Mouse (Mus musculus): ENCODE results near the gene Olfr94. TPM values are rescaled to one million over a fixed set of nuclear protein-coding genes. Genes with fewer than 3 reads are reported as not detected.
"Not testable (repeated sequence)": the region's sequence is repeated elsewhere in the genome, so short reads cannot be mapped to it uniquely, and the experiment has no call there.

Gene Olfr94
- not detected for total RNA-seq (2021)
- long read RNA-seq, experiment 1: 0 reads
- long read RNA-seq, experiment 2: 0 reads

DNA sequence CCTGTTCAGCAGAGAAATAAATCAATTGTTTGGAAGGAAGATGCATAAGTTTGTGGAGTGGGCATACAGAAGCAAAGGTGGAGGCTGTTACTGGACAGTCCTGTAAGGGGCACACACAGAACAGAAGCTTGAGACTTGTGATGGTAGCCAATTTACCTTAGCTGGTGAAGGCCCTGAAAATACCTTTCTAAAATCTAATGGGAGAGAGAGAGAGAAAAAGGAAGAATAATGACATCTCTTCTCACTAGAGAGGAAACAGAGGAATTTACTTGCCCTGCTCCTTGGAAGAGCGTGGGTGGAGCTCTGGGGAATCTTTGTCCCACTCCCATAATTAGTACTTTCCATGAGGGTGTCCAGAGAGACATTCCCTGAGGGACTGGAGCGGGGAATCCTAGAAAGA is at the start of gene Olfr94:
Olfr94 (minus strand) TSS at position 101 of the 400 bp plus-strand sequence.
- DNase-seq (ENCODE audit: low spot score in 2 of 2): no peak

DNA sequence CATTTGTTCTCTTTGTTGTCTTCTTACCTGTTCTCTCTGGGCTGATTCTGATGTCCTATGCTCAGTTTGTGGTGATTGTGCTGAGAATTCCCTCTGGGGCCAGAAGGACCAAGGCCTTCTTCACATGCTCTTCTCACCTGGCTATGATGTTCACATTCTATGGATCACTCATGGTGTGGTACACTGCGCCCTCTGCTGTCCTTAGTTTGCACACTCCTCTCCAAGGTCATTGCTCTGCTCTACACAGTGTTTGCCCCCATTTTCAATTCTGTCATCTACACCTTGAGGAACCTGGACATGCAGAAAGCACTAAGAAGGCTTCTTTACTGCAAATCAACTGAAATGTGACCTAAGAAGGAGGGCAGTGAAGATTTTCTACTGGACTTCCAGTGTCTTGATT is 49.8 kb upstream of the Olfr94 start:
- peak in 1 of 2 experiments; percentile 14 for DNase-seq (ENCODE audit: low spot score in 2 of 2)

DNA sequence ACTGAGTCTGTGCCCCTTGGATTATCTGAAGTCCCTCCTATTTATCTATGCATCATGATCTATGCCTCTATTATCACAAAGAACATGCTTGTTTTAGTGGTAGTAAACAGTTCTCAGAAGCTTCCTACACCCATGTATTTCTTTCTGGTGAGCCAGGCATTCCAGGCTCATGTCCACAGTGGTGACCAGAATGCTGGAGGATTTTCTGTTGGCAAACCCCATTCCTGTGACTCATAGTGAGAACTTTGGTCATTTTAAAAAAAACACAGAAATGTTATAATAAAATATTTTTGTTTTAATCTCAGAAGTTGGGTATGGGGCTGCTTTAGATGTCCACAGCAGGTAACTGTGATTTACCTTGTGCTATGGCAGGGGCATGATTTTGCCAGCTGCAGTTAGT is 48.7 kb upstream of the Olfr94 start:
- no peak for DNase-seq (ENCODE audit: low spot score in 2 of 2)

DNA sequence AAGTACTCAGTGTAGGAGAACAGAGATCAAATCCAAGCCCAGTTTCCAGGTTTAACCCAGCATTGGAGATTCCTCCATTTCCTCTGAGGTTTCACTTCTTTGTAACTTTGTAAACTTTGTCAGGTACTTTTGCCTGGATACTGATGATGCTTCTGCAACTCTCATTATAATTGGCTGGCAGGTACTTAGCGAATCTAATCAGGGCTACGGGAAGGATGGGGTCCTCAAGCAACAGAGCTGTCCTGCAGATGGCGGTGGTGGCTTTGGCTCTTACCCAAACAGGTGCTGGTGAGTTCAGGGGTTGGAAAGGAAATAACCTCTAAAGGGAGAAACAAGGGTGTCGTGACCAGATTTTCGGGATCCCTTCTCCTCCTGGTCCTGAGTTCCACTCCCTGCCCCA is 45.9 kb upstream of the Olfr94 start:
- DNase-seq (ENCODE audit: low spot score in 2 of 2): peak; percentile 5 to 38

DNA sequence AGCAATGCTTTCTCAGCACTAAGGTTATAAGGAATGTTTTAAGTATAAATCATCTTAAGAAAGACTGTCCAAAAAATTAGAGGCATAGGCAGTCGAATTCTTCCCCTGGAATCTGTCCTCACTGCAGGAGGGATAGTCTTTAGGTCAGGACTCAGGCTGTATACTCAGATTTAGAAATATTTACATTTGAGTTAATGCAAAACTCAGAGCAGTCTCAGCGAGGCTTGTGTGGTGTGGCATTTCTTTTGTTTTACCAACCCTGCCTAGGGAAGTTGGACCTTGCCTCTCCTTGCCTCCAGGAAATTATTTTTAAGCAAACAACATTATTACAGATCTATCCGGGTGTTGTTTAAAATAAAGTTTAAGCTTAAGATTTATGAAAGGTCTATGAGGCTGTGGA is 41.4 kb upstream of the Olfr94 start:
- DNase-seq (ENCODE audit: low spot score in 2 of 2): no peak

DNA sequence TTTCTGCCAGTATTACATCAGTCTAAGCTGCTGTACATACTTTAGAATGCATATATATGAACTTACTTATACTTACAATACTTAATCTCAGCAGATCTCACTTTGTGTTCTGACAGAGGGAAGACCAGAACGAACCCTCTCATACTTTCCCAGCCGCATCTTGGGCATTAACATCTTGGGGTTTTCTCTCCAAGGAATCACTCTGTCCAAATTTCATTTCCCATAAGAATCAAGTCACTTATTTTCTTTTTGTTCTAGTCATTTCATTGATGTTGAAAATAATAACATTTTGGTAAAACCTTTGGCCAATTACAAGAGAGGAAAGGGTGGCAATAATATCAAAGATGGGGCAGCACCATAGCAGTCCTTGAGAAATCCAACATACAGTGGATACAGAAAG is 36.4 kb upstream of the Olfr94 start, which contains the start of gene Olfr97:
Olfr97 (minus strand) TSS at position 101 of the 400 bp plus-strand sequence.
- DNase-seq (ENCODE audit: low spot score in 2 of 2): not testable (repeated sequence)

DNA sequence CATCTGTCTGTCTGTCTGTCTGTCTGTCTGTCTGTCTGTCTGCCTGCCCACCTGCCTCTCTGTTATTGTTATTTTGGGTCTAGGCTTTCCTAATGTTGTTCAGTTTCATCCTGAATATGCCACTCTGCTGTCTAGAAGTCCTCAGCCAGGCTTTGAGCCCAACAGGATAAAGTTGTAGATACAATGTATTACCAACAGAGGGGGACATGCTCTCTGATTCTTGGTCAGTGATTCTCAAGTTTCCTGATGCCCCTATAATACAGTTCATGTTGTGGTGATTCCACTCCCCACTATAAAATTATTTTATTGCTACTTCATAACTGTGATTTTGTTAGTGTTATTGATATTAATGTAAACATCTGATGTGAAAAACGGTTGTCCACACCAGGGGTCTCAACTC is 21.1 kb upstream of the Olfr94 start:
- DNase-seq (ENCODE audit: low spot score in 2 of 2): no peak

DNA sequence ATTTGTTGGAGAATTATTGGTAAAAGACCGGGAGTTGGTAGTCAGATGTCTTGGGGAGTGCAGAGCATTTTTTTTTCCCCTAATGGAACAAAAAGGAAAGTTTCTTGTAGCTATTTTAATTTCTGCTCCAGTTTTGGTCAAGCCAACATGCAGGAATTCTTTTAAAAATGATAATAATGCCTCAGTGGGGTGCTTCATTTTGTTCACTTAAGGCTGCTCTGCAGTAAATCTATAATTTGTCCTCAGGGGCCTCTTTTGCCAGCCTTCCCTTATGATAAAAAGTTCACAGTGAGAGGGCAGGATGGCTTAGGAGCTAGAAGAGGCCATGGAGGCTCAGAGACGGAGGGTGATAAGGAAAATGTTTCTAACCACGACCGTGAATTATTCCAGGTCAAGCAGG is 19.1 kb upstream of the Olfr94 start, which contains the start of gene Olfr96:
Olfr96 (plus strand) TSS at position 301 of the 400 bp plus-strand sequence.
- no peak for DNase-seq (ENCODE audit: low spot score in 2 of 2)

DNA sequence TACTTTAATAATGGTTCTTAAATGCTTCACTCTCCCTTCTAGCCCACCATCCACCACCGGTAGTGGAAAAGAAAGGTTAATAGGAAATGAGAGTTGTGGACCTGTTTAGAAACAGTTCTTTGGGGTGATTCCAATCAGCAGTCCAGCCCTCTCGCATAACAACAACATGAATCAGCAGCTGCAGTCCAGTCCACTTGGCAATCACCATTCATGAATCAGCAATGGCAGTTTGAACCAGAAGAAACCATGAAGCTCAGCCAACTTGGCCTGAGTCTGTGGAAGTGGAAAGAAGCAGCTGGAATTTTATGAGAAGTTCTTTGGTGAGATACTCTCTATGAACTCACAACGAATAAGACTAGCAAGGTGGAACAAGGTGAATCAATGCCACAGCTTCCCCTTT is 17.7 kb upstream of the Olfr94 start:
- no peak for DNase-seq (ENCODE audit: low spot score in 2 of 2)

DNA sequence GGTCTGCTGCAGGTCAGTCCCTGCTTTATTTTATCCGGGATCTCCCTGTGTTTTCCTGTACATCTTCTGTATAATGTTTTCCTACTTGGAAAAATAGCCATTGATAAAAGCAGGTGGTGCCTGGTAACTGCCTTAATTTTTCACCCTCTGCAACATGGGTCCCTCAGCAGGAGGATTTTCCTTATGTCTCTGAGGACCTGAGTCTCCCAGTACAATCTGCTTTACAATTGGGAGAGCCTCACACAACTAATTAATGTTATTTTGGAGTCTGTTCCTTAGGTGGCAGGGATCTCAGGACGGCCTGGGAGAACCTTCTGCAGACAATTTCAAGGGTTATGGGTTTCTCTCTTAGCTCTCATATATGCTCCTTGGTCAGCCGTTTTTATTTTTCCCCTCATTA is 12.2 kb upstream of the Olfr94 start, which contains the start of gene Olfr95:
Olfr95 (minus strand) TSS at position 101 of the 400 bp plus-strand sequence.
- no peak for DNase-seq (ENCODE audit: low spot score in 2 of 2)

DNA sequence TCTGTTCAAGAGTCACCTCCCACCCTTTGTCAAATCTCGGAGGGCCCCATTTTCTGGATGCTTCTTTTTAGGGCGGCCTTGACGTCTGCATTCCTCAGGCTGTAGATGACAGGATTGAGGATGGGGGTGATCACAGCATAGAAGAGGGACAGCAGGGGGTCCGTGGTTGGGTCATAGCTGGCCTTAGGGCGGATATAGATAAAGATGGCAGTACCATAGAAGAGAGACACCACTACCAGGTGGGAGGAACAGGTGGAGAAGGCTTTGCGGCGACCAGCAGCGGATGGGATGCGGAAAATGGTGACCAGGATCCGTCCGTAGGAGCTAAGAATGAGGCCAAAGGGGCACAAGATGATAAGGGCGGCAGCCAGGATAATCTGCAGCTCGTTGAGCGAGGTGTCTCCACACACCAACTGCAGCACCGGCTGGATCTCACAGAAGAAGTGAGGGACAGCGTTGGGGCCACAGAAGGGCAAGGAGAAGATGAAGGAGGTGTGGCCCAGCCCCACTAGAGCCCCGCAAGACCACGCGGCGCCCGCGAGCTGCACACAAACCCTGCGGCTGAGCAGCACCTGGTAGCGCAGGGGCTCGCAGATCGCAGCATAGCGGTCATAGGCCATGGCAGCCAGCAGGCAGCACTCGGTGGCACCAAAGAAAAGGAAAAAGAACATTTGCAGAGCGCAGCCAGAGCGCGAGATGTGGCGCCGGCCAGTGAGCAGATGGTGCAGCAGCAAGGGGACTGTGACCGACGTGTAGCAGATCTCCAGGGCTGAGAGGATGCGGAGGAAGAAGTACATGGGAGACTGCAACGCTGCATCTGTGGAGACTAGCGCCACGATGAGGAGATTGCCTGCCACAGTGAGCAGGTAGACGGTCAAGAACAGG is 10.3 kb upstream of the Olfr94 start:
- DNase-seq (ENCODE audit: low spot score in 2 of 2): peak; percentile 30 to 40

DNA sequence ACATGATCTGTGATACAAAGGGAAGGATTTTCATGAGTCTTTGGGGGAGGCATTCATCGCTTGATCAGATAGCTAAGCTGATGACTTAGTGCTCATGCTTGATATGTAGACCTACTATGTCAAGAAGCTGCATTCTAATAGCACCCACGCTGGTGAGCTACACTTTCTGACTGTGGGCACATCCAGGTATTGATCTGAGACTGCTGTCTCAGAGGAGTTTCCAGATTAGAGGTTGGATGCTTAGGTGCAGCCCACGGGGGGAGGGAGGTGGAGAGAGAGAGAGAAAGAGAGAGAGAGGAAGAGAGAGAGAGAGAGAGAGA is 3.1 kb upstream of the Olfr94 start:
- no peak for DNase-seq (ENCODE audit: low spot score in 2 of 2)

DNA sequence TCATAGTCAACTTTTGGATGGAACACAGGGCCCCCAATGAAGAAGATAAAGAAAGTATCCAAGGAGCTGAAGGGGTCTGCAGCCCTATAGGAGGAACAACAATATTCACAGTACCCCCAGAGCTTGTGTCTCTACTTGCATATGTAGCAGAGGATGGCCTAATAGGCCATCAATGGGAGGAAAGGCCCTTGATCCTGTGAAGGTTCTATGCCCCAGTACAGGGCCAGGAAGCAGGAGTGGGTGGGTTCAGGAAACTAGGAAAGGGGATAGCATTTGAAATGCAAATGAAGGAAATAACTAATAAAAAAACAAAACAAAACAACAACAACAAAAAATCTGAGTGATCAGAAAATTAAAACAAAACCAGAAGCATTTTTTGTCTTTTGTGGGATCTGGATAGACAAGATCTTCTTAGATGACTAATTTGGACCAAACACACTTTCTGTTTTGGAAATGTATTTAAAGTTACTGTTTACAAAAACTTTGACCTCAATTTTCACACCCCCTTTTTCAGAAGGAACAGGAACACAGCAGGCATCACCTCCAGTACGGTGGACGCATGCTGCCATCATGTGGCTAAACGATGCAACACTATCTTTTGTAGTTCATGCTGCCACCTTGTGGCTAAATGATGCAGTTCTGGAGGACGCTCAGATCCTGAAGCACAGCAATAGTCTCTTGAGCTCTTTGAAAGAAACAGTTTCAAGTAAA is 2.6 kb upstream of the Olfr94 start:
- DNase-seq (ENCODE audit: low spot score in 2 of 2): peak; percentile 85 to 90

DNA sequence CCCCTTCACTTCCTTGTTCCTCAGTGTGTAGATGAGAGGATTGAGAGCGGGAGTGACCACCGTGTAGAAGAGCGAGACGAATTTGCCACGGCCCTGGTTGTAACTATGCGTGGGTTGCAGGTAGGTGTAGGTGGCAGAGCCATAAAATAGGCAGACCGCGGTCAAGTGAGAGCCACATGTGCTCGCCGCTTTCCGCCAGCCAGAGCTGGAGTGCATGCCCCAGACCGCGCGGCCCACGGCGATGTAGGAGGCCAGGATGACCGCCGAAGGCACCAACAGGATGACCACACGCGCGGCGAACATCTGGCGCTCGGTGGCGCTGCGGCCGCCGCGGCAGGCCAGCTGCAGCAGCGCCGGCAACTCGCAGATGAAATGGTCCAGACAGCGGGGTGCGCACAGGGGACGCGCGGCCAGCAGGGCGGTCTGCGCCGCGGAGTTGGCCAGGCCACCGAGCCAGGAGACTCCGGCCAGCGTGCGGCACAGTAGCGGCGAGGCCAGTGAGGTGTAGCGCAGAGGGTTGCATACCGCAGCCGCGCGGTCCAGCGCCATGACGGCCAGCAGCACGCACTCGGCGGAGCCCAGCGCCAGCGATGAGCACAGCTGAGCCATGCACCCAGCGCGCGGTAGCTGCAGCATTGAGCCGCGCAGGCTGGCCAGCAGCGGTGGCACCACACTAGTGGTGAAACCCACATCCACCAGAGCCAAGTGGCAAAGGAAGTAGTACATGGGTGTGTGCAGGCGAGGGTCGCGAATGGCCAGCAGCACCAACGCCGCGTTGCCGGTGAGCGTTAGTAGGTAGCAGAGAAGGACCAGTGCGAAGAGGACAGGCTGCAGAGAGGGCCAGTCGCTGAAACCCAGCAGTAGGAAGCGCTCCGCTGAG is 3.7 kb downstream of the Olfr94 start:
- peak; percentile 39 to 59 for DNase-seq (ENCODE audit: low spot score in 2 of 2)

DNA sequence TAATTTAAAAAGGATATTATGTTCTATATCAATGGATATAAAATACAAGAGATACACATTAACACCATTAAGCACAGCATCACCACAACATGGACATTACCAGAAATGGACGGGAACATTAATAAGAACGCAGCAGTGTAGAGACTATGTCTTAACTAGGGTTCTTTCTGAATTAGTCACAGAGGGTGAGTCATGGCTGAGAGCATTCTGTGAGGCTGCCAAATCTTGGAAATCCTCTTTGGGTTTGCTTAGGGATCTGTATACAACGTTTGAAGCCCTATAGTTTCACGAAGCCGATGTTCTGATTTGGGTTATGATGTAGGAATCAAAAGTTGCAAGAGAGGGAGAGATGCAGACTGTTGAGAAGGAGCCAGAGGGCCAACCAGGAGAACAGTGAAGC is 6.0 kb downstream of the Olfr94 start:
- DNase-seq (ENCODE audit: low spot score in 2 of 2): peak in 1 of 2 experiments; percentile 22

DNA sequence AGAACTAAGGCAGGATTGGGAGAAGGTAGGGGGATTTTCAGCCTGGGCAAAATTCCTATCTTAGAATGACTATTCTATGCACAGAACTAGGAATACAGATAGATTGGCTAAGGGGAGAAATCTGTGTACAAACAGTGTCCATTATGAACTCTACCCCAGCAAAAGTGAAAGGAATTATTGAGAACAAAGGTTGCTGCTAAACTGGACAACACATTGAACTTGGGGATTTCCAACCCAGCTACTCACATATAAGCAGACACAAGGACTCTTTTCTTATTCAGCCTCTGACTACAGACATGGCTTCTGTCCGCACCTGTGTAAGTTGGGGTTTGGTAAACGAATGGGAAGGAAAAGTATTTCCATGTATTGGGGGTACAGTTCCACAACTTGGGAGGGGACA is 7.1 kb downstream of the Olfr94 start, which contains the start of gene Ubd:
Ubd (plus strand) TSS at position 237 of the 400 bp plus-strand sequence.
- DNase-seq (ENCODE audit: low spot score in 2 of 2): no peak

DNA sequence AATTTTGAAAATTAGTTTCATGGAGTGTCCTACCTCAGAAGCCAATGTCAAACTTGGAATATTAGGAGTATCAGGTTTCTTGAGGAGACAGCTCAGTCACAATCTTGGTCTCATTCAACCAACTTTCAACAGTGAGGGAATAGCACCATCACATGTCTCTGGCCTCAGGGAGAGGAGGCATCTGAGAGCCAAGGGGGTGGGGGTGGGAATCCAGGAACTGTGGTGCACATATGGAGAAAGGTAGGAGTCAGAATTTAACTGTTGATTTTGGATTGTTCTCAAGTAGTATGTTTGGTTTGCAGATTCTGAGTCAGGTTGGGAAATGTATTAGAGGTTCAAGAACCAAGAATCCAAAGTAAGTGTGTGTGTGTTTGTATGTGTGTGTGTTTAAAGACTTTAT is 7.8 kb downstream of the Olfr94 start:
- no peak for DNase-seq (ENCODE audit: low spot score in 2 of 2)

DNA sequence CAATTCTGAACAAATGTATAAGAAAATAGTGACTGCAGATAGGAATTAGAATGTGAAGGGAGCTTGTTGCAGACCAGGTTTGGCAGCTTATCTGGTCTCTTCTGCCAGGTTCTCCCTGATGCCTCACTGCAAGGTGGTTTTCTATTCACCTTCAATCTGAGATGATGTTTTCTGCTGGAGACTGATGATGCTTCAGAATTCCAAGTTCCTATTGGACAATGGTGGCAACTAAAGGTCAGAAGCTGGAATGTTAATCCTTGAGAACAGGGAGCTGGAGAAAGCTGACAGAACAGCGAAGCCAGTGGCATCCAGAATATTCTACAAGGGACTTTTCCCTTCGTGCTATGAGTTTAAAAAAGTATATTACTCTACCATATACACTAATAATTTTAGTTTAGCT is 10.1 kb downstream of the Olfr94 start:
- peak in 1 of 2 experiments; percentile 14 for DNase-seq (ENCODE audit: low spot score in 2 of 2)

DNA sequence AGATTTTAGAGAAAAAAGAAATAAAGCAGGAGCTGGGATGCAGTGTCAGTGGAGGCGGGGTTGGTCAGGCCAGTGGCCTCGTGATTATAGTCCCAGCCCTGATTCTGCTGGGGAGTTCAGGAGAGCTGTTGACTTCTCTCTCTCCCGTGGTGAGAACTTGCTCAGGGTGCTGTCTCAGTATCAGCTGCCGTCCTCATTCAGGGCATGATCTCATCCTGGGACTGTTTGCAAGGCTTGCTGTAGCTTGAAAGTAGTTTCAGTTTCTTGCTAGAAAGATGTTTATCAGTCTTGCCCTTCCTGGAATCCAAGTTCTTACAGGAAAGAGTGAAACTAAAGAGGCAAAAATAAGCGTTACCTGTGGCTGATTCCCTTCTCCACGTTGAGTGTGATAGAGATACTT is 15.3 kb downstream of the Olfr94 start:
- DNase-seq (ENCODE audit: low spot score in 2 of 2): no peak

DNA sequence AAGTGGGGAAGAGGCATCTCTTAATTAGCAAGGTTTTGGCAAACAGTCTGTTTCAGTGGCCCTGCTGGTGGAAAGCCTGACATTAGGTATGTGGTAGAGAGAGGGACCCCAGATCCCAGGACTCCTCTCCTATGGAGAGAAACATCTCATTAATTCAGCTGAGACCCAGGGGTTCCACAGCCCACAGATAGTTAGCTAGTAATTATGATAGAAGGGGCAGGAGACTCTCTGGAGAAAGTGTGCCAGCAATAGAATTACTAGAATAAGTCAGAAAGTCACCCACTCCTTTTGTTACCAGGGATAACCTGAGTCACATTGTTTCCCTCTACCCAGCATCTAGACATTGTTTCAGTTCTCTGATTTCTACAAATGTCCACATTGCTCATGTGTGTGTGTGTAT is 39.4 kb downstream of the Olfr94 start, which contains the start of gene Olfr93:
Olfr93 (minus strand) TSS at position 101 of the 400 bp plus-strand sequence.
- no peak for DNase-seq (ENCODE audit: low spot score in 2 of 2)
